In genomic region chr6:145205142-145205541, GRCm38 (mm10) we compare ENCODE assay signal across 16 mouse cellular contexts.
"Had no signal": no experiment of that assay in that cellular context is flagged by ENCODE, and none has a peak within 500 bp of the region (broad histone marks: within the 10 kb centered on the region; RNA-seq: fewer than 3 reads in every experiment).

No protein-coding gene starts in this region.

- H3K9ac ChIP-seq: liver, postnatal 0 days; midbrain, embryonic 13.5 days; midbrain, embryonic 15.5 days; neural tube, embryonic 12.5 days; stomach, embryonic 15.5 days had no signal

- H3K9me3 ChIP-seq: megakaryocyte, embryonic 14.5 days; midbrain, embryonic 13.5 days; midbrain, embryonic 15.5 days; neural tube, embryonic 12.5 days; stomach, embryonic 15.5 days had no signal

- ATAC-seq: liver, postnatal 0 days; midbrain, embryonic 13.5 days; midbrain, embryonic 15.5 days had no signal

- H3K27ac ChIP-seq: macrophage; midbrain, embryonic 13.5 days; midbrain, embryonic 15.5 days; neural tube, embryonic 12.5 days; stomach, embryonic 15.5 days; stomach, postnatal 0 days had no signal

- H3K27me3 ChIP-seq: megakaryocyte, embryonic 14.5 days; midbrain, embryonic 13.5 days; midbrain, embryonic 15.5 days; neural tube, embryonic 12.5 days; stomach, embryonic 15.5 days had no signal

- H3K36me3 ChIP-seq: midbrain, embryonic 13.5 days; midbrain, embryonic 15.5 days; neural tube, embryonic 12.5 days; stomach, embryonic 15.5 days had no signal

- H3K4me3 ChIP-seq: megakaryocyte, embryonic 14.5 days; midbrain, embryonic 13.5 days; midbrain, embryonic 15.5 days; neural tube, embryonic 12.5 days; stomach, embryonic 15.5 days had no signal

- H3K4me2 ChIP-seq: midbrain, embryonic 11.5 days; midbrain, embryonic 13.5 days; midbrain, embryonic 15.5 days; neural tube, embryonic 12.5 days; stomach, embryonic 15.5 days had no signal

- DNase-seq: liver, postnatal 0 days; lung, adult 2 months; lung, postnatal 10 days; lung, postnatal 36 days; right cerebral cortex, postnatal 14 days; thymus, adult 2 months; thymus, postnatal 25 days; thymus, postnatal 4 days had no signal
